Mouse (Mus musculus) hindbrain, embryonic 10.5 days (tissue): ENCODE data around the gene Trdmt1. TPM values are rescaled to one million over a fixed set of nuclear protein-coding genes. Genes with fewer than 3 reads are reported as not detected.
A peak's percentile ranks its signal among the peaks of the same experiment; 100 is the strongest.

Experiments used
- DNase-seq: peaks from one replicate; pipeline ENCODE4 v3.0.0-alpha.2; 2017; ENCODE audit warnings: low spot score
- H3K27ac ChIP-seq: fragments of 300-500 bp; sonication (generic); 2 replicates; pipeline ENCODE4 v1.5.1; 2016; ENCODE audit warnings: mild to moderate bottlenecking, moderate library complexity
- H3K27me3 ChIP-seq: fragments of 300-500 bp; sonication (generic); 2 replicates; pipeline ENCODE4 v1.6.1; 2016; ENCODE audit warnings: mild to moderate bottlenecking; ENCODE audit not compliant: poor library complexity, insufficient read depth, severe bottlenecking
- H3K36me3 ChIP-seq: fragments of 300-500 bp; sonication (generic); 2 replicates; pipeline ENCODE4 v1.6.1; 2016; ENCODE audit warnings: mild to moderate bottlenecking, moderate library complexity
- H3K4me1 ChIP-seq: fragments of 300-500 bp; sonication (generic); replicated peaks from 2 replicates; pipeline ENCODE4 v1.6.1; 2016; ENCODE audit warnings: mild to moderate bottlenecking
- H3K4me3 ChIP-seq: fragments of 300-500 bp; sonication (generic); 2 replicates; pipeline ENCODE4 v1.5.1; 2016; ENCODE audit warnings: mild to moderate bottlenecking, moderate library complexity
- H3K9me3 ChIP-seq: fragments of 300-500 bp; sonication (generic); 2 replicates; pipeline ENCODE4 v1.6.1; 2016; ENCODE audit warnings: mild to moderate bottlenecking, moderate library complexity
- WGBS: fragments of 180-500 bp; shearing (Covaris S2); methylation state at CpG from one replicate; pipeline ENCODE4 v1.1.7; 2016; 5-methylcytosine and 5-hydroxymethylcytosine counted together
- polyA plus RNA-seq: library from polyadenylated mRNA; unstranded; fragments of >200 nt; fragmentation: Nextera tagmentation; extraction: Ambion mirVana; gene quantifications from 2 replicates; pipeline ENCODE4 v1.2.1, GENCODE M21; 2016

Gene Trdmt1
- polyA plus RNA-seq, 1 experiment from 2014 or later, result 8.7 TPM

DNA sequence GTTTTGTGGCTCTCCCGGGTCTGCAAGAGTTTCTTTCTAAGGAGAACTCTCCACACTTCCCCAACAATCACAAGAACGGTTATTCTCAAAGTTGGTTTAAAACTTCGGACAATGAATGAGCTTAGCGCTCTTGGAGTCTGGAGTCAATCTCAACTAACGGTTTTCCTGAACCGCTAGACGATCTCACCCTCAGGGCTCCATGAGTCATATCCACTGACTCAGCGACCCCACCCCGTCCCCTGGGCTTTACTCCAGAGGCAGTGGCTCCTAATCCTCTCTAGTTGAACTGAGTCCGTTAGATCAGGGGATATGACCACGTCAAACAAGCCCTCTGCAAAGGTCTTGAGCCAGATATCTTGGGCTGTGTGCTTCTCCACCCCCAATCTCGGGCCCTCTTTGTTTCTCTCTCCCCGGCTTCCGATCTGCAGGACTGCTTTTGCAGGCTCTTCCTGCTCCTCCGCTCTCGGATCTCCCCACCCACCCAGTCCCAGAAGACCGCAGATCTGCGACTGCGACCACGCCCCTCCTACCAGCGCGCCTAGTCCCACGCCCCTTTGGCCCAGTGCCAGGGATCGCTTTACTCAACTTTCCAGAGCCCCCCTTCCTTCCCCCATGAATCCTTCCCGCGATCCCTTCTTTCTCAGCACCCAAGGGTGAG, 29.1 kb upstream of the Trdmt1 start, which contains the start of gene Vim:
TSS of gene Vim (plus strand) at position 520 of the 658 bp plus-strand sequence.
- no peaks in the 10 kb centered on the region; the same call in 1 of the 2 replicates for H3K27me3 ChIP-seq
- under 1% methylated on average over 26 of the region's 26 CpGs for WGBS
- peak within 1 kb of the TSS; percentile 98 for H3K27ac ChIP-seq
- H3K9me3 ChIP-seq, result no peaks in the 10 kb centered on the region
- peaks cover 25% of the 10 kb centered on the region for H3K36me3 ChIP-seq
- DNase-seq, result peak; percentile 95
- H3K4me3 ChIP-seq, result peak within 1 kb of the TSS; percentile 96
- H3K4me1 ChIP-seq, result peaks cover 42% of the 10 kb centered on the region

DNA sequence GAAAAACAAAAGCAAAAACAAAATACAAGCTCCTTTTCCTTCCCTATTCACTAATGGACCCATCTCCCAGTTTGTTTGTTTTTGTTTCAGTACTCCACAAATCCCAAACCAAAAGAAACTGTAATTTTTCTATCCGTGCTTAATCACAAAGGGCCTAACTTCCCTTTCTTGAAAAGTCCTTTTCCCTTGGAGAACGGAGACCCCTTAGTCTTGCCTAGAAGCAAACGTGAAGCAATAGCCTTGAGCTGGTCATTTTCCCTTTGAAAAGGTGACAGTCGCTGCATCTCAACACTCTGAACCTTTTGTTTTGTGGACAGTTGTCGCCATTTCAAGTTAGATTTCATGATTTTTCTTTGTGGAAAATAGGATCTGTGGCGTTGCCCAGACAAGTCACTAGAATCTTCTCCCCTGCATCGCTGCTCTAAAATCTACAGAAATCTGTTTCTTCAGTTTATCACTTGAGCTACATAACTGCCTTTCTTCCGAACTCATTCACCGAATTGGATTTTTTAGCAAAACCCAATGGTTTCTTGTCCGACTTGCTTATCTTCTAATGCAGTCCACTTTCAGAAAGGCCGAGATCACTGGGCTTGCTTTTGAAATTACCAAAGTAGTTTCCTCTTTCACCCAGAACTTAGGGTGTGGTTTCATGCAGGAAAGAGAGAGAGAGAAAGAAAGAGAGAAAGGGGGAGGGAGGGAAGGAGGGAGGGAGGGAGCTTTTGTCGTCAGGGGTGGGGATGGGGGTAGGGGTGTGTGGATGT, 28.4 kb upstream of the Trdmt1 start:
- Histone ChIP-seq H3K4me1 (peaks cover 37% of the 10 kb centered on the region), H3K27ac (peak overlapping the region; percentile 98), H3K27me3 (no peaks in the 10 kb centered on the region; the same call in 1 of the 2 replicates), H3K4me3 (peak overlapping the region; percentile 96), H3K9me3 (no peaks in the 10 kb centered on the region), H3K36me3 (peaks cover 19% of the 10 kb centered on the region)
- 5% methylated on average over 12 of the region's 12 CpGs for WGBS
- DNase-seq, result no peak

DNA sequence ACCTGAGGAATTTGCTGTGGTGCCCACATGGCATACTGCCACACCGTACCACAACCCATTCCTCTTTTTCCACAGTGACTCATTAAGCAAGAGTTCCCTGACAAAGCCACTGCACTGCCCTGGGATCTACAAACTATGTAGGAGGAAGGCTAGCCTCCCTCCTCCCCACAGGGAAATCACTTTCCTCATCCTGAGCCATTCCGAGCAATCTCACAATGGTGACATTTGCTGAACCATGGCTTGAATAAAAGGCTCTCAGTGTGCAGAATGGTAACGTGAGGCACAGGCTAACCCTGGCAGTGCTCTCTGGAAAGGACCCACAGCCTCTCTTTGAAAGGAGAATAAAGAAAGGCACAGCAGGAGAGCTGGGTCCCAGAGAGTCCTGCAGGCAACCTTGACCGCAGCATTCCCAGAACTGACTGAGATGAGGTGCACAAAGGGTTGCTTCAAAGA, 27.7 kb upstream of the Trdmt1 start:
- Histone ChIP-seq H3K4me3 (peak overlapping the region; percentile 96), H3K36me3 (peaks cover 12% of the 10 kb centered on the region), H3K4me1 (peaks cover 32% of the 10 kb centered on the region), H3K27me3 (no peaks in the 10 kb centered on the region; the same call in 1 of the 2 replicates), H3K27ac (peak overlapping the region; percentile 98), H3K9me3 (no peaks in the 10 kb centered on the region)
- WGBS, result 8% methylated on average over 4 of the region's 4 CpGs
- DNase-seq, result peak; percentile 57

DNA sequence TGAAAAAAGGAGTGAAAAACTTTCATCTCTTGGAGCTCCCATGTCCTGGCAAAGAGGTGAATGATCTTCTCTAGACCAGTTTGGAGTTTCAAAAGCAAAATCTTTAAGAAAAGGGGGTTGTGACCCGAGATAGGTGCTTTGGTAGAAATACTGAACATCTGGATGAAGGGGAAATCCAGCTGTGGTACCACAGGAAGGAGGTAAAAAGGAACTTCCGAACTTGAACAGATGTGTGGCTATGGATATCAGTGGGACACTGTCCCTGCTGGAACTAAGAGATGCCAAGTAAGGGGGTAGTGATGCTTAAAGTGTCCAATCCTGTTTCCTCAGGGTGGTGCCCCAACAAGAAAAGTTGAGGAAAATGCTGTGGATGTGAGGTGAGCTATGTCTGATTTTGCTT, 25.7 kb upstream of the Trdmt1 start:
- no peak overlapping the region for H3K4me3 ChIP-seq
- H3K27ac ChIP-seq, result no peak overlapping the region
- H3K36me3 ChIP-seq, result no peaks in the 10 kb centered on the region
- DNase-seq, result no peak
- H3K9me3 ChIP-seq, result no peaks in the 10 kb centered on the region
- 75% methylated on average over 2 of the region's 2 CpGs for WGBS
- H3K4me1 ChIP-seq, result peaks cover 24% of the 10 kb centered on the region
- H3K27me3 ChIP-seq, result no peaks in the 10 kb centered on the region; the same call in 1 of the 2 replicates

DNA sequence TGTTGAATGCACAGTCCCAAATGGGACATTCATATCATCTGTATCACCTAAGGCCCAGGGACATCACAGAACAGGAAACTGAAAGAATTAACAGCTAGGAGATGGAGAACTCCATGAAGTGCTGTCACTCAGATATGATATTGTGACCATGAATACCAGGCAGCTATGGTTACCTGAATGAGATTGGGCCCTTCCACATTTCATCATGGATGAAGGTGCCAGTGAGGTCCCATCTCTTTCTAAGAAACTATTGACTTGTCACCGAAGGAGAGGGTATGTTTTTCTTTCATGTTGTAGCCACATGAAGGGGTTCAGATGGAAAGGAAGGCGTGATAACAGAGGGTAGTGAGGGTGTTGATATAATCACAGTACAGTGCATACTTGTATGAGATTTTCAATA, 15.9 kb upstream of the Trdmt1 start:
- no peaks in the 10 kb centered on the region for H3K36me3 ChIP-seq
- H3K27ac ChIP-seq, result no peak overlapping the region
- DNase-seq, result no peak
- peaks cover 14% of the 10 kb centered on the region for H3K4me1 ChIP-seq
- no peak overlapping the region for H3K4me3 ChIP-seq
- WGBS, result 88% methylated on average over 2 of the region's 2 CpGs
- no peaks in the 10 kb centered on the region for H3K9me3 ChIP-seq
- no peaks in the 10 kb centered on the region for H3K27me3 ChIP-seq

DNA sequence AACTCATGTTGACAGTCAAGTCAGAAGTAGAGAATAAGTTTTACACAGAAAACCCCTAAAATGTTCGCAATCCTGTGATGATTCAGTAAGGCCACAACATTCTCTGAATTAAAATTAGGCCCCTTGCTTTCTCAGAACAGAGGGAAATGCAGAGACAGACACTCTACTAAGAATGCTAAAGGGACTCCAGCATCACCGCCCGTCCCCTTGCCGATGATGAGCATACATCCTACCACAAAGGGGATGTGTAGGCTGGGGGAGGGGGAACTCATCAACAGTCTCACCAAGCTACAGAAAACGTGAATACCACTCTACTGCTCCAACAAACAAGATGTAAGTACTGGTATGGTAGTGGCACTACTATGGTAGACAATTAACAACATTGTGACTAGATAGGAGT, 15.3 kb upstream of the Trdmt1 start:
- Histone ChIP-seq H3K4me3 (no peak overlapping the region), H3K4me1 (peaks cover 14% of the 10 kb centered on the region), H3K9me3 (no peaks in the 10 kb centered on the region), H3K27ac (no peak overlapping the region), H3K27me3 (no peaks in the 10 kb centered on the region), H3K36me3 (no peaks in the 10 kb centered on the region)
- WGBS, result 80% methylated on average over 5 of the region's 5 CpGs
- no peak for DNase-seq

DNA sequence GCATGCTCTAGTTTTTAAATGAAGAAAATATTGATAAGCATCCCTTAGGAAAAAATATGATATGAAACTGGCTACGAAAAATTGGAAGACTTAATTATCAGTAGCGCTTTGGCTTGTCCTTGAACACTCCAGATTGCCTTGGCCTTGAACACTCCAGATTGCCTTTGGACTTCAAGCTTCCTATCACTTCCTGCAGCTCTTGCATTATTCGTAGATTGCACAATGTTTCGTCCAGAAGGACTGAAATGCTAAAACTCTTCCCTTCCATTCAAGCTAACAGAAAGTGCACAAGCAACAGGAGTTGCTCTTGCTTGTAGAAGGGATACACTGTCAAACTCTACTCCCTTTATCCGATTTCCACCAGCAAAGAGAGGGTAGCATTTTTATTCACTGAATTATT, 14.8 kb upstream of the Trdmt1 start:
- no peak overlapping the region for H3K4me3 ChIP-seq
- no peaks in the 10 kb centered on the region for H3K9me3 ChIP-seq
- H3K27me3 ChIP-seq, result no peaks in the 10 kb centered on the region
- H3K27ac ChIP-seq, result no peak overlapping the region
- peaks cover 17% of the 10 kb centered on the region for H3K4me1 ChIP-seq
- no peak for DNase-seq
- no peaks in the 10 kb centered on the region for H3K36me3 ChIP-seq
- 87% methylated on average over 5 of the region's 5 CpGs for WGBS

DNA sequence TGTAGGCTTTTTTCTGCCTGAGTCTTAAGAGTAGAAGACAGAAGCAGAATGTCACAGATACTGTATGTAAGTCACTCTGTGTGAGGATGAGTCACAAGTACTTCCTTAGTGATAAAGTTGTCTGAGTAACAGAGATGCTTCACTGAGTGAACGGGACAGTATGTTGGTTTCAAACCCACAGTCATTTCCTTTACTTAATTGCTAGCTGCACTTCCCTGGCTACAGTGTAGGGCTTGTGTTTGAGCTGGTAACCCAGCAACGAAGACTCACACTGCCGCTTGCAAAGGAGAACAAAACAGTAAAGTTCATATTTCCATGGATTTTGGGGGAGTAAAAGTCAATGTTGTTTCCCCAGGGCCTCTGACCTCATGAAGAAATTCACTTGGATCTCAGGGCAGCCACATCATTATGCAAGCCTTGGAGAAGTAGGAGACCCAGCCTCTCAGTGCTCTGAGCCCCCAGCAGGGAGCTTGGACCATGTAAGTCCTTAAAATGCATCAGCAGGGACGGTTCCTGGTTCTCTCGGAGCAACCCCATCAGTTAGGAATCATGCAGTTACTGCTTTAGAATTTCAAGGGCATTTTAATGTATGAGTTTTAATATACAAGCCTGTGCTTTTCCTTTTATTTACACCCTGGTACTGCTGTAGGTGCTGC, 14.3 kb upstream of the Trdmt1 start:
- WGBS, result 46% methylated on average over 5 of the region's 5 CpGs
- DNase-seq, result no peak

DNA sequence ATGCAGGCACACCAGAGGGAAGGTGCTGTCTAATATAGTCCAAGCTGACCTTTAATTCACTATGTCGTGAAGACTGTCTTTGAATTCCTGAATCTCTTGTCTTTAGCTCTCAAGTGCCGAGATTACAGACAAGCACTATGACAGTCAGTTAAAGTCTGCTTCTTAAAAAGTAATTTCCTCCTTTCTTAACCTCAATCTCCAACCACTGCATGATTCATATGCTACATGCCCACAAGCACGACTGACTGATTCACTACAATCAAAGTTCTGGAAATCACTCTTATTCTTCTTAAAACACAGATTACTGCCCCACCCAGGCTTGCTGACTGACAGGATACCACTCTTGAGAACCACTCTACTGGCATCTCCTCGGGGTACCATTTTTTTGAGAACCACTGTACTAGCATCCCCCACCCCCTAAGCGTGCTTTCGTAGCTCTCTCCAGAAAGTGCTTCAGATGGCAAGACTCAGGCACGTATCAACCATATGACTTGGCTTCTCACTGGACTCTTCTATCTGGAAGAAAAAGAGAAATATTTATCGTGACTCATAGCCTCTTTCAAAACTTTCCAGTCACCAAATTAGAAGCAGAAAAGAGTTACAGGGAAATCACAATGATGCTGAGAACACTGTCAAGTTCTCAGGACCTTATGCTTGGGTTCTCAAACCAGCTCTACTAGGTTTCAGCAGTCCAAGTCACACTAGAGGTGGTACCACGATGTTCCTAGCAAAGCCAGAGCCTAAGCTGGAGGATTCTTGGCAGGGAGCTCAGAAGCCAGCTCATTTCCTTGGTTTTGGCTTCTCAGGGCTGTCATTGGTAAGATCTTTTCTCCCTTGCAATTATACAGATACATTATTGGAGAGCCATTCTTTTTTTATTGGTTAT, 12.9 kb upstream of the Trdmt1 start:
- Histone ChIP-seq H3K4me3 (no peak overlapping the region), H3K27ac (no peak overlapping the region), H3K36me3 (no peaks in the 10 kb centered on the region), H3K4me1 (peaks cover 24% of the 10 kb centered on the region), H3K27me3 (no peaks in the 10 kb centered on the region), H3K9me3 (no peaks in the 10 kb centered on the region)
- WGBS, result 86% methylated on average over 9 of the region's 9 CpGs
- DNase-seq, result no peak

More for the DNA sequence above, 14.3 kb upstream of the Trdmt1 start:
- no peaks in the 10 kb centered on the region for H3K36me3 ChIP-seq
- peaks cover 23% of the 10 kb centered on the region for H3K4me1 ChIP-seq
- no peak overlapping the region for H3K4me3 ChIP-seq
- no peaks in the 10 kb centered on the region for H3K9me3 ChIP-seq
- H3K27ac ChIP-seq, result no peak overlapping the region
- no peaks in the 10 kb centered on the region for H3K27me3 ChIP-seq

DNA sequence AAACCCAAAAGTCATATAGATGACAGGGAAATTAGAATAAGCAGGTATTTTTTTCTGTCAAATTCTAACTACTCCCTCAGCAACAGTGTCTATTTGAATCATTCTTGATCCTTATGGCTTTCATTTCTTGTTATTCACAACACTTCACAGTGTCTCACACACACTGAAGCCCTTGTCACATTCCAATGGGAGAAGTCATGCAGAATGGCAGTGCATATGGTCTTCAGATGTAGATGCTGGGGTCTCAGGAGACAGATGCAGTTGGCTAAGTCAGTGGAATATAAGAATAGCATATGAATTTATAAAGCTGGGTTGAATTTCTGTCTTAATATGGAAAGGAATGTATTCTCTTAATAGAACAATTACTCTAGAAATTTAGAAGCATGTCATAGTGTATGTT, 11.8 kb upstream of the Trdmt1 start:
- Histone ChIP-seq H3K4me3 (no peak overlapping the region), H3K9me3 (no peaks in the 10 kb centered on the region), H3K27me3 (no peaks in the 10 kb centered on the region), H3K4me1 (peaks cover 24% of the 10 kb centered on the region), H3K36me3 (no peaks in the 10 kb centered on the region), H3K27ac (no peak overlapping the region)
- DNase-seq, result no peak

DNA sequence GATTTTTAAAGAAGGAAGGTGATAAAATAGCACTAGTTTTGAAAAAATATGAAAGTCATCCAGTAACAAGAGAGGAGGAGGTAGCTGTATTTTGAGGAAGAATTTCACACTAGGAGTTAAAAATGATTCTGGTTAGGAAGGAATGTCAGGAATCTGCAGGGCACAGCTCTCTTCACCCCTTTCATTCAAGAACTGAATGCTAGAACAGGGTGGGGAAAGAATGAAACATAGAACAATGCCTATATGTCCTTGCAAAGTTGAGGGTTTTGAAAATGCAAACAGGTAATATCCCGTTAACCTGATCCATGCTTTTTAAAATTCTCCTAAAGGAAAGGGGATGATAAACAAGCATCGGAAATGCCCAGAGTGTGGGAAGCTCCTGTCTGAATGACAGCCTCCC, 9.5 kb upstream of the Trdmt1 start:
- Histone ChIP-seq H3K27ac (no peak overlapping the region), H3K27me3 (no peaks in the 10 kb centered on the region), H3K9me3 (no peaks in the 10 kb centered on the region), H3K4me3 (no peak overlapping the region), H3K4me1 (peaks cover 24% of the 10 kb centered on the region), H3K36me3 (no peaks in the 10 kb centered on the region)
- 55% methylated on average over 2 of the region's 2 CpGs for WGBS
- DNase-seq, result no peak

DNA sequence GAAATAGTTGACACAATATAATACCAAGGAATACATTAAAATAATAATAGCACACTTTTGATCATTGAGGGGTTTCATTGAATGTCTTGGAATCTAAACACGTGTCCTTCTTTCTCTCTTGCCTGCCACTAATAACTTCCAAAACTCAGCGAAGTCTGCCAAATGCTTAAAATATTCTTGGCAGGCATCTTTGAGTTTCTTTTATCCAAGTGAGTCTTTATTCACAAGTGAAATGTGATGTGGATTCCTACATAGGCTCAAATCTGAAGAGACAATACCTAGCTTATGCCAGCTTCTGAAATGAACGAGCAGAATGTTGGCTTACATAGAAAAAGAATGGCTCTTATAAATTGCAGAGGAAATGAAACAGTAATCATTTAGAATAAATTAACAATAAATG, 4.3 kb upstream of the Trdmt1 start:
- no peak for DNase-seq
- Histone ChIP-seq H3K4me1 (peaks cover 22% of the 10 kb centered on the region), H3K4me3 (no peak overlapping the region), H3K27me3 (no peaks in the 10 kb centered on the region), H3K9me3 (no peaks in the 10 kb centered on the region), H3K36me3 (no peaks in the 10 kb centered on the region), H3K27ac (no peak overlapping the region)
- 87% methylated on average over 3 of the region's 3 CpGs for WGBS
